Mouse (Mus musculus): ENCODE results near the gene 4930544D05Rik. TPM values are rescaled to one million over a fixed set of nuclear protein-coding genes. Genes with fewer than 3 reads are reported as not detected.
A peak's percentile ranks its signal among the peaks of the same experiment; 100 is the strongest.

The 4930544D05Rik gene
- polyA plus RNA-seq, 1 experiment from 2014 or later: not detected

DNA sequence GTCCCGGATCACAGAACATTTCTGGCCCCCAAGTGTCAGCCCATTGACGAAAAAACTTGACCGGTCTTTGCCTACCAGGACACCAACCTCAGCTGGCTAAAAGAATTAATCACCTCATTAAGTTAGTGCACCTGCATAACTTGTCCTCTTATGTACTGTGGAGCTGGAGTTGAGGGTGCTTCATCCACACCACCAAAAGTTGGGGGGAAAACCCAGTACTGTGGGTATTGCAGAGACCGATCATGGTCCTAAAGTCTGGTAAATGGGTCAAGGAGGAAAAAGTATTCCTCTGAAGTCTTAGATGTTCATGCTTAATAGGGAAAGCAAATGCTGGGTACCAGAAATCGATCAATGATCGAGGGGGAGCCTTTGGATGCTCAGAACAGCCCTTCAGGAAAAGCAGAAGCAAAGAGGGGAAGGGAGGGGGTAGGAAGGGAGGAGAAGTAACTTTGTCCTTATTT lies 37.3 kb downstream of the 4930544D05Rik start:
- 48% methylated on average over 6 of the region's 6 CpGs for WGBS
- peaks cover 50% of the 10 kb centered on the region for H3K36me3 ChIP-seq (ENCODE audit: control insufficient read depth, insufficient read depth, low read length)
- ATAC-seq (ENCODE audit: insufficient number of reproducible peaks, insufficient read depth, low FRiP score, low read depth): no peak
- H3K27me3 ChIP-seq (ENCODE audit: control insufficient read depth, insufficient read depth, low read length): no peaks in the 10 kb centered on the region
- peaks cover 27 to 54% of the 10 kb centered on the region in 2 experiments for H3K4me1 ChIP-seq (ENCODE audit: control insufficient read depth in 2 of 2, insufficient read depth in 2 of 2, low read length in 2 of 2)
- peak overlapping the region; percentile 50 to 98; a peak in 3 of 4 replicates for H3K27ac ChIP-seq (replicated peaks in 1 of 2; ENCODE audit: control insufficient read depth in 1 of 2, insufficient read depth in 1 of 2, low read depth in 2 of 2, low read length in 2 of 2)
- peak overlapping the region; percentile 90 for H3K4me2 ChIP-seq (ENCODE audit: low read length)
- H3K4me3 ChIP-seq (ENCODE audit: control insufficient read depth in 1 of 2, insufficient read depth in 1 of 2, low read depth in 1 of 2, low read length in 2 of 2): peak overlapping the region; percentile 79 to 97
- no peaks in the 10 kb centered on the region for H3K9me3 ChIP-seq (ENCODE audit: control insufficient read depth, low read length)
- H3K9ac ChIP-seq (ENCODE audit: low read length): peak overlapping the region; percentile 99

DNA sequence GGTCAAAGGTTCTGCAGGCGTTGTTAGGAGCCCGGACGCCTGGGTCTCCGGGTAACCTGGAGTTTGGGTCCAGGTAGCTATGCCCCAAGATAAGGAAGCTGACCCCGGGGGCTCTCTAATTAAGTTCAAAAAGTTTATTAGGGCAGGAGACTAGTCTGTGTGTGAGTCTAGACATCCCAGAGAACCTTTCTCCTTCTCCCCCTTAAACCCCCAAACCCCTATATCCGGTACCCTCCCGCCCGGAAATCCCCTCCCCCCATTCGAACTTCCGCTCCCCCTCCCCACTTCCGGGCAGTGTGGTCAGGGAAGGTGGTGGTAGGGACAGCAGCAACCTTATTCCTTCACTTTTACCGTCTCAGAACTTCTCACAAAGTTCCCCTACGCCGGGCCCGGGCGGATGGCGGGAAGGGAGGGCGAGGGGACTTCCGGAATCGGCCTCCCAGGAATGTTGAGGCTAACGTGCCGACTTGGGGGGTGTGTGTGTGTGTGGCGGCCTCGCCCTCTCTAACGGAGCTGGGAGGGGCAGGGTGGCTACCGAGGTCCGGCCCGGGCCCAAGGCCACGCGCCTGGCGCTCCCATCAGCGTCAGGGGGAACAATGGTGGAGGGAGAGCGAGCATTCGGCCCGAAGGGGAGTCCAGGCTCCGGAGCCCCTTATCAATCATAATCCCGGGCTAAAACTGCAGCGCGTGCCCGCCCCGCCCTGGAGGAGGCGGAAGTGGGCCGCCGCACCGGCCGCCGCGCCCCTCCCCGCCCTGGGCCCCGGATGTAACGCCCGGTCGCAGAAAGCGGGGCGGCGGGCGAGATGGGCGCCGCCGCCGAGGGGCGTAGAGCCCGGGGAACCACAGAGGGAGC lies 37.9 kb downstream of the 4930544D05Rik start:
- Histone ChIP-seq H3K36me3 (ENCODE audit: control insufficient read depth, insufficient read depth, low read length) (peaks cover 51% of the 10 kb centered on the region), H3K4me2 (ENCODE audit: low read length) (peak overlapping the region; percentile 90), H3K4me1 (ENCODE audit: control insufficient read depth in 2 of 2, insufficient read depth in 2 of 2, low read length in 2 of 2) (peaks cover 34 to 54% of the 10 kb centered on the region in 2 experiments), H3K27ac (replicated peaks in 1 of 2; ENCODE audit: control insufficient read depth in 1 of 2, insufficient read depth in 1 of 2, low read depth in 2 of 2, low read length in 2 of 2) (peak overlapping the region; percentile 90 to 98), H3K9ac (ENCODE audit: low read length) (peak overlapping the region; percentile 99), H3K9me3 (ENCODE audit: control insufficient read depth, low read length) (no peaks in the 10 kb centered on the region), H3K27me3 (ENCODE audit: control insufficient read depth, insufficient read depth, low read length) (no peaks in the 10 kb centered on the region), H3K4me3 (ENCODE audit: control insufficient read depth in 1 of 2, insufficient read depth in 1 of 2, low read depth in 1 of 2, low read length in 2 of 2) (peak overlapping the region; percentile 79 to 97)
- ATAC-seq (ENCODE audit: insufficient number of reproducible peaks, insufficient read depth, low FRiP score, low read depth): 0 out of 2 replicates have a peak, but pooled peaks have one; percentile 3
- under 1% methylated on average over 62 of the region's 63 CpGs for WGBS

DNA sequence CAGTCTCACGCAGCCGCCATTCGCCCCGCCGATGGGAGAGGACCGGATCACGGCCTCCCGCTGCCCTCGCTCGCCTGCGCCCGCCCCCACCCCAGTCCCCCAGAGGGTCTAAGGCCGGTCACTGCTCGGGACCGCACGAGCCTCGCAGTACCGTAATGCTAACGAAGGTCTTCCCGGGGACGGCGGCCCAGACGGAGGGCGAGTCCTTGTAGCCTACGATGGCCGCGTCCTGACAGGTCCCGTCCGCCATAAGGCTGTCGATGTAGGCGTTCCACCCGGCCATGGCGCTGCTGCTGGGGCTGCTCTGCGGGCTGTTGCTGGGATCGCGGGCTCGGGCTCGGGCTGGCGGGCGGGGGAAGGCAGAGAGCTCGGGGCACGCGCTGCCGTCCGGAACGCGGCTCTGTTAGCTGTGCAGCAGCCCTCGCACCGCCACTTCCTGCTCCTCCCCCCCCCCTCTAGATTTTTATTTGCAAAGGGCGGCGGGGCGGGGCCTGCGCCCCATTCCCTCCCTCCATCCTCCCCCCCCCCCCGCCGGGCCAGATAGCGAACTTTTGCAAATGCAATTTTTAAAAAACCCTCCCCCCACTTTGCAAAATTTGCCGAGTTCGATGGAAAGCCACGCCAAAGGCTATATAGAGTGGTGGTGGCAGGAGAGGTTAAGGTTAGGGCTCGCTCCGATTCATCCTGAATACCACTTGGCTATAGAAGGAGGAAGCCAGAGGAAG lies 38.7 kb downstream of the 4930544D05Rik start, which contains the start of gene Pfn1:
TSS of gene Pfn1 (minus strand) at position 447 of the 725 bp plus-strand sequence.
- peak within 1 kb of the TSS; percentile 90 to 98 for H3K27ac ChIP-seq (replicated peaks in 1 of 2; ENCODE audit: control insufficient read depth in 1 of 2, insufficient read depth in 1 of 2, low read depth in 2 of 2, low read length in 2 of 2)
- peak within 1 kb of the TSS; percentile 79 to 97 for H3K4me3 ChIP-seq (ENCODE audit: control insufficient read depth in 1 of 2, insufficient read depth in 1 of 2, low read depth in 1 of 2, low read length in 2 of 2)
- peak within 1 kb of the TSS; percentile 99 for H3K9ac ChIP-seq (ENCODE audit: low read length)
- WGBS: under 1% methylated on average over 55 of the region's 61 CpGs
- ATAC-seq (ENCODE audit: insufficient number of reproducible peaks, insufficient read depth, low FRiP score, low read depth): 0 out of 2 replicates have a peak, but pooled peaks have one; percentile 9
- H3K4me2 ChIP-seq (ENCODE audit: low read length): peak within 1 kb of the TSS; percentile 90
- H3K9me3 ChIP-seq (ENCODE audit: control insufficient read depth, low read length): no peaks in the 10 kb centered on the region
- no peaks in the 10 kb centered on the region for H3K27me3 ChIP-seq (ENCODE audit: control insufficient read depth, insufficient read depth, low read length)
- H3K4me1 ChIP-seq (ENCODE audit: control insufficient read depth in 2 of 2, insufficient read depth in 2 of 2, low read length in 2 of 2): peaks cover 39 to 62% of the 10 kb centered on the region in 2 experiments
- peaks cover 50% of the 10 kb centered on the region for H3K36me3 ChIP-seq (ENCODE audit: control insufficient read depth, insufficient read depth, low read length)

DNA sequence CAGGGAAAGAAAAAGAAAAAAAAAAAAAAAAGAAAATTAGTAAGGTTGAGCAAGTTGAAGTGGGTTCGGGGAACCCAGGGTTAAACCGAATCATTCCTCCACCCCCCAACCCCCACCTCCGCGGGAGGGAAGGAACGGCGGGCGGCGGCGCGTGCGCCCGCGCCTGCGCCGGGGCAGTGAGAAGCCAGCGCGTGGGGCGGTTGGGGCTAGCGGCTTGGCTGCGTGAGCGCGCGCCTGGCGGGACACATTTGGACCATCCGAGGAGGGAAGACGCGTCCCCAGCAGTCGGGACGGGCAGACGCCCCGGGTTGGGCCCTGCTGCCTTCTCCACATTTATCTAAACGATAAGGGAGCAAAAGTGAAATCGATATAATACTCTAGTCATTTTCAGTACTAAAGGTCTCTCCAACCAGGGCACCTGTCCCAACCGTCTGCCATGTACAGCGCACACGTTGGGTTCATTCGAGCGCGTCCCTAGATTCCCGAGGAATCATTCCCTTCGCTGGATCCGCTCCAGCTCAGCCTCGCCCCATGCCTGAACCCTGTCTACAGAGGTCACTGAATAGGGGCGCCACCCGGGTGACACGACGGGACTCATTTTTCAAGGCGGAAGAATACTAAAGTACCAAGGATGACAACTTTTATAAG lies 39.4 kb downstream of the 4930544D05Rik start:
- peak overlapping the region; percentile 79 to 97 for H3K4me3 ChIP-seq (ENCODE audit: control insufficient read depth in 1 of 2, insufficient read depth in 1 of 2, low read depth in 1 of 2, low read length in 2 of 2)
- under 1% methylated on average over 44 of the region's 48 CpGs for WGBS
- ATAC-seq (ENCODE audit: insufficient number of reproducible peaks, insufficient read depth, low FRiP score, low read depth): peak; percentile 42; the same call in 1 of the 2 replicates

DNA sequence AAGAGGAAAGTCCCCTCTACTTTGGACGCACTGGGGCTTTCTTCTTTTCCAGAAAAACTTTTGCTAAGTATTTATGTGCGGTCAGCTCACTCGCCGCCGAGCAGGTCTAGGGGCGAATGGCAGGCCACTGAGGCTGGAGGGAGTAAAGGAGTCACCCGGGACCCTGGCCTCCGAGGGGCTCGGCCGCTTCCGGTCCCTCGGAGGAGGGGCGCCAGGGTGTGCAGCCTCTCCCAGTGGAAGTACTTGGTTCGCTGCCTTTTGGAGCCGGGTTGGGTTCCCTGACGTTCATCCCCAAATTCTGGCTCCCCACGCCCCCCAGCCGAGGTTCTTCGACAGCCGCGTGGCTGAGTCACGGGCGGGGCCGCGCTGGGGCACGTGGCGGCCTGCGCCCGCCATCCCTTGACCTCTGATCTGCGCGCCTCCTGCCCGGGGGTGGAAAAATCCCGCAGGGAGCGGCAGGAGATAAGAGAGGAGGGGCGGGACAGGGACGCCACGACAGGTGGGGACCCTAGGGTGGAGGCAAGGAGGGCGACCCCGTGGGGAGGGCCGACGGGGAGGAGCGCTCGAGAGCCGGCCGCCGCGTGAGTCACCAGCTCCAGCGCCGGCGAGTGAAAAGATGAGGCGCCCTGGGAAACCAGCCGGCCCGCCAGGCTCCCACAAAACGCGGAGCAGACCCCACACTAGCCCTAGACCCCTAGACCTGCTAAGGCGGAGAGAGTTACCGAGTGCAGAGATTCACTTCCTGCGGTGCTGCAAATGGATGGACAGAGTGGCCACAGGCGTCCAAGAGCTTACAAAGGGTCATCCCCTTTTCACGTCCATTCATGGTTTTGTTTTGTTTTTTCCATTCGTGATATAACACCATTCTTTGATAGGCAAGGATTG lies 40.2 kb downstream of the 4930544D05Rik start:
- H3K9me3 ChIP-seq (ENCODE audit: control insufficient read depth, low read length): no peaks in the 10 kb centered on the region
- peak overlapping the region; percentile 99 for H3K9ac ChIP-seq (ENCODE audit: low read length)
- peak; percentile 12; the same call in 1 of the 2 replicates for ATAC-seq (ENCODE audit: insufficient number of reproducible peaks, insufficient read depth, low FRiP score, low read depth)
- peak overlapping the region; percentile 79 to 97 for H3K4me3 ChIP-seq (ENCODE audit: control insufficient read depth in 1 of 2, insufficient read depth in 1 of 2, low read depth in 1 of 2, low read length in 2 of 2)
- WGBS: under 1% methylated on average over 60 of the region's 61 CpGs
- peak overlapping the region; percentile 90 for H3K4me2 ChIP-seq (ENCODE audit: low read length)
- peaks cover 50% of the 10 kb centered on the region for H3K36me3 ChIP-seq (ENCODE audit: control insufficient read depth, insufficient read depth, low read length)
- H3K4me1 ChIP-seq (ENCODE audit: control insufficient read depth in 2 of 2, insufficient read depth in 2 of 2, low read length in 2 of 2): peaks cover 38 to 52% of the 10 kb centered on the region in 2 experiments
- no peaks in the 10 kb centered on the region for H3K27me3 ChIP-seq (ENCODE audit: control insufficient read depth, insufficient read depth, low read length)
- peak overlapping the region; percentile 85 to 98 for H3K27ac ChIP-seq (replicated peaks in 1 of 2; ENCODE audit: control insufficient read depth in 1 of 2, insufficient read depth in 1 of 2, low read depth in 2 of 2, low read length in 2 of 2)

More for the DNA sequence above, 39.4 kb downstream of the 4930544D05Rik start:
- Histone ChIP-seq H3K9ac (ENCODE audit: low read length) (peak overlapping the region; percentile 99), H3K9me3 (ENCODE audit: control insufficient read depth, low read length) (no peaks in the 10 kb centered on the region), H3K4me2 (ENCODE audit: low read length) (peak overlapping the region; percentile 90), H3K27ac (replicated peaks in 1 of 2; ENCODE audit: control insufficient read depth in 1 of 2, insufficient read depth in 1 of 2, low read depth in 2 of 2, low read length in 2 of 2) (peak overlapping the region; percentile 85 to 98), H3K36me3 (ENCODE audit: control insufficient read depth, insufficient read depth, low read length) (peaks cover 50% of the 10 kb centered on the region), H3K27me3 (ENCODE audit: control insufficient read depth, insufficient read depth, low read length) (no peaks in the 10 kb centered on the region), H3K4me1 (ENCODE audit: control insufficient read depth in 2 of 2, insufficient read depth in 2 of 2, low read length in 2 of 2) (peaks cover 39 to 57% of the 10 kb centered on the region in 2 experiments)

DNA sequence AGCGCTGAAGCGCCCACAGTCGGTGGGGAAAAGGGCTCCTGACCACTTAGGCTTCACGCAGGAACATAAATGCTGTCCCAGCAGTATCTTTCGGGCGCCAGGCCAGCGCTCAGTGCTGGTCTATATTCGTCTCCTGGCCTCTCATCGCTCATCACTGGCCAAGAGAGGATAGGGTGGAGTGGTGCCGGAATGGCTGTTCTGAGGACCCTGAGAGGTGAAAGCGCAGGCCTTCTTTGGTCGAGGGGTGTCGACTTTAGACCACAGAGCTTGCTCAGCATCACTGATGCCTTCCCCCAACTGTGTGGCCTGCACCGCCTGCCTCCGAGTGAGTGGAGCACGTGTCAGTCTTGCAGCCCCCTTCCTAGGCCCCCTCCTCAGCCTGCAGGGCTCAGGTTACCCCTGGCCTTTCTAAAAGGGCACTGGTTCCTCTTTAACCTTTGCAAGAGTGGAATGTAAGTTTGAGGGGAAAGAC lies 40.8 kb downstream of the 4930544D05Rik start:
- ATAC-seq (ENCODE audit: insufficient number of reproducible peaks, insufficient read depth, low FRiP score, low read depth): peak; percentile 60
- Histone ChIP-seq H3K27me3 (ENCODE audit: control insufficient read depth, insufficient read depth, low read length) (no peaks in the 10 kb centered on the region), H3K4me2 (ENCODE audit: low read length) (peak overlapping the region; percentile 90), H3K4me1 (ENCODE audit: control insufficient read depth in 2 of 2, insufficient read depth in 2 of 2, low read length in 2 of 2) (peaks cover 36 to 50% of the 10 kb centered on the region in 2 experiments), H3K4me3 (ENCODE audit: control insufficient read depth in 1 of 2, insufficient read depth in 1 of 2, low read depth in 1 of 2, low read length in 2 of 2) (peak overlapping the region; percentile 79 to 97), H3K9ac (ENCODE audit: low read length) (peak overlapping the region; percentile 99), H3K9me3 (ENCODE audit: control insufficient read depth, low read length) (no peaks in the 10 kb centered on the region), H3K36me3 (ENCODE audit: control insufficient read depth, insufficient read depth, low read length) (peaks cover 49% of the 10 kb centered on the region), H3K27ac (replicated peaks in 1 of 2; ENCODE audit: control insufficient read depth in 1 of 2, insufficient read depth in 1 of 2, low read depth in 2 of 2, low read length in 2 of 2) (peak overlapping the region; percentile 85 to 98)
- WGBS: 3% methylated on average over 16 of the region's 16 CpGs
